Mouse (Mus musculus) layer of hippocampus, postnatal 25 days (tissue): ENCODE results near the gene Immp2l. TPM values are rescaled to one million over a fixed set of nuclear protein-coding genes. Genes with fewer than 3 reads are reported as not detected.

Experiments
- DNase-seq, 2 experiments: peaks; one replicate each; pipeline ENCODE4 v3.0.0; 2022; ENCODE audit warnings: mixed read lengths in 2 of 2, low spot score in 1 of 2; ENCODE audit errors: extremely low spot score in 1 of 2
- total RNA-seq, 2 experiments: library from RNA; stranded (reverse); gene quantifications; 2 replicates each; pipeline ENCODE4 v1.2.3; 2021

The Immp2l gene
- total RNA-seq, 2 experiments from 2014 or later: 6.1 to 6.8 TPM

- DNase-seq: no peak
Observed at GRCm38 (mm10) chr12:41937751-41938150, 913.9 kb downstream of the Immp2l start.

- DNase-seq: no peak
Observed at GRCm38 (mm10) chr12:41941853-41942252, 918.0 kb downstream of the Immp2l start.

GRCm38 (mm10) chr12:41944079-41944672, 920.3 kb downstream of the Immp2l start:
- DNase-seq: no peak

- DNase-seq: no peak
Observed at GRCm38 (mm10) chr12:41946536-41946935, 922.6 kb downstream of the Immp2l start.

GRCm38 (mm10) chr12:41949409-41949808, 925.5 kb downstream of the Immp2l start:
- no peak for DNase-seq

GRCm38 (mm10) chr12:41949841-41950241, 926.0 kb downstream of the Immp2l start:
- DNase-seq: no peak

GRCm38 (mm10) chr12:41950726-41951125, 926.8 kb downstream of the Immp2l start:
- DNase-seq: no peak

- DNase-seq: no peak
Observed at GRCm38 (mm10) chr12:41961038-41961437, 937.1 kb downstream of the Immp2l start.

- no peak for DNase-seq
Observed at GRCm38 (mm10) chr12:41991408-41991807, 967.5 kb downstream of the Immp2l start.
